Mouse (Mus musculus) cerebellum, adult 2 months (tissue): ENCODE data around the gene Cipc.

Experiments used
- CTCF ChIP-seq: fragments of 200-500 bp; IDR thresholded peaks from 2 replicates; pipeline ENCODE4 v1.5.1; 2011; ENCODE audit warnings: low read depth, mild to moderate bottlenecking, control low read depth, low read length, moderate library complexity, borderline replicate concordance; ENCODE audit not compliant: insufficient read depth
- POLR2A ChIP-seq: fragments of 200-500 bp; IDR thresholded peaks from 2 replicates; pipeline ENCODE4 v1.6.1; 2011; ENCODE audit warnings: low read length, control low read depth, borderline replicate concordance; ENCODE audit not compliant: insufficient read depth

DNA sequence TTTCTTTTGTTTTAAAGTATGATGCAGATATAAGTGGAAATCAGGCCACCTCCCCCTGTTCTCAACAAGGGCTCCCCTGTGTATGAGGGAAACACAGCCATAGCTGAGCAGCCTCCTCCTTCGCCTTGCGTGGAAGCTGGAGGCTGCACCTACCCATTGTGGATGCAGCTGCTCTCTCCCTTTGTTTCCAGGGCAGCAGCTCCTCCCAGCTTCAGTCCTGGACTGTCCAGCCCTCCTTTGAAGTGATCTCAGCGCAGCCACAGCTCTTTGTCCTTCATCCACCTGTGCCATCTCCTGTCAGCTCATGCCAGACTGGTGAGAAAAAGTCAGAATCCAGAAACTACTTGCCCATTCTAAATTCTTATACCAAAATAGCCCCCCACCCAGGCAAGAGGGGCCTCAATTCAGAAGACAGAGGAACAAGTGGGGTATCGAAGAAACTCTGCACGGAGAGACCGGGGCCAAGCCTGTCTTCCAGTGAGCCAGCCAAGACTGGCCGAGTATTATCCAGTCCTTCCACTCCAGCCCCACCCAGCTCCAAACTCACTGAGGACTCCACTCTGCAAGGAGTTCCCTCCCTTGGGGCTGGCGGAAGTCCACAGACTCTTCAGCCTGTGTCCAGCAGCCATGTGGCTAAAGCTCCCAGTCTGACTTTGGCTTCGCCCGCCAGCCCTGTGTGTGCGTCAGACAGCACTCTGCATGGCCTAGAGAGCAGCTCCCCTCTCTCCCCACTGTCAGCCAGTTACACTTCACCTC, 14.9 kb downstream of the Cipc start:
- TF ChIP-seq POLR2A (no peak), CTCF (no peak)
